Mouse (Mus musculus) G1E (cell line): ENCODE measurements around the gene Myh6. TPM values are rescaled to one million over a fixed set of nuclear protein-coding genes. Genes with fewer than 3 reads are reported as not detected.

Source experiments
- ATAC-seq: 2 replicates; pipeline ENCODE4 v1.8.0; 2016; ENCODE audit warnings: mild to moderate bottlenecking; ENCODE audit not compliant: insufficient number of reproducible peaks, poor library complexity, low FRiP score, severe bottlenecking; ENCODE audit errors: extremely low read depth
- DNase-seq: peaks from one replicate; pipeline ENCODE4 v3.0.0; 2012; ENCODE audit warnings: low spot score
- H3K27me3 ChIP-seq: 2 replicates; pipeline ENCODE4 v1.6.1; 2012; ENCODE audit warnings: mild to moderate bottlenecking, low read length, inconsistent platforms; ENCODE audit not compliant: insufficient read depth
- H3K36me3 ChIP-seq: replicated peaks from 2 replicates; pipeline ENCODE3; 2012; ENCODE audit warnings: mild to moderate bottlenecking, inconsistent platforms
- H3K4me1 ChIP-seq: 2 replicates; pipeline ENCODE4 v1.6.1; 2012; ENCODE audit warnings: low read depth, low read length, inconsistent platforms, mixed read lengths; ENCODE audit not compliant: insufficient read depth
- H3K4me3 ChIP-seq: 2 replicates; pipeline ENCODE4 v1.5.1; 2012; ENCODE audit warnings: low read depth, mild to moderate bottlenecking, inconsistent platforms, low read length, moderate library complexity, mixed read lengths
- H3K9me3 ChIP-seq: replicated peaks from 2 replicates; pipeline ENCODE4 v1.6.1; 2012; ENCODE audit warnings: inconsistent platforms
- CTCF ChIP-seq: IDR thresholded peaks from 2 replicates; pipeline ENCODE4 v1.5.1; 2012; ENCODE audit warnings: low read depth, low read length, inconsistent platforms, mixed read lengths
- GATA1 ChIP-seq: IDR thresholded peaks from 2 replicates; pipeline ENCODE4 v1.6.1; 2012; ENCODE audit warnings: borderline replicate concordance, low read length, inconsistent platforms, mixed read lengths
- GATA2 ChIP-seq: IDR thresholded peaks from 2 replicates; pipeline ENCODE4 v1.6.1; 2012; ENCODE audit warnings: low read depth, low read length, inconsistent platforms, borderline replicate concordance
- POLR2AphosphoS5 ChIP-seq: IDR thresholded peaks from 2 replicates; pipeline ENCODE4 v1.6.1; 2012; ENCODE audit warnings: low read depth, low read length, inconsistent platforms; ENCODE audit not compliant: insufficient replicate concordance
- TAL1 ChIP-seq: conservative IDR thresholded peaks from 2 replicates; pipeline ENCODE4 v1.6.1; 2012; ENCODE audit warnings: low read depth, low read length, inconsistent platforms, mixed read lengths
- polyA plus RNA-seq: library from polyadenylated mRNA; stranded (reverse); fragments of >175 nt; gene quantifications from 2 replicates; pipeline ENCODE4 v1.2.3, GENCODE M21; 2012
- total RNA-seq, 2 experiments: library from RNA; stranded (forward) in 1 of 2; stranded (reverse) in 1 of 2; fragments of 200-1000 nt in 1 of 2; fragments of >200 nt in 1 of 2; fragmentation: Nextera tagmentation in 1 of 2; gene quantifications; 2 replicates each; pipeline ENCODE4 v1.2.3; 2014 to 2017

Myh6 gene
- total and polyA plus RNA-seq, 3 experiments, result 0.18 to 0.38 TPM; not detected in 1

DNA sequence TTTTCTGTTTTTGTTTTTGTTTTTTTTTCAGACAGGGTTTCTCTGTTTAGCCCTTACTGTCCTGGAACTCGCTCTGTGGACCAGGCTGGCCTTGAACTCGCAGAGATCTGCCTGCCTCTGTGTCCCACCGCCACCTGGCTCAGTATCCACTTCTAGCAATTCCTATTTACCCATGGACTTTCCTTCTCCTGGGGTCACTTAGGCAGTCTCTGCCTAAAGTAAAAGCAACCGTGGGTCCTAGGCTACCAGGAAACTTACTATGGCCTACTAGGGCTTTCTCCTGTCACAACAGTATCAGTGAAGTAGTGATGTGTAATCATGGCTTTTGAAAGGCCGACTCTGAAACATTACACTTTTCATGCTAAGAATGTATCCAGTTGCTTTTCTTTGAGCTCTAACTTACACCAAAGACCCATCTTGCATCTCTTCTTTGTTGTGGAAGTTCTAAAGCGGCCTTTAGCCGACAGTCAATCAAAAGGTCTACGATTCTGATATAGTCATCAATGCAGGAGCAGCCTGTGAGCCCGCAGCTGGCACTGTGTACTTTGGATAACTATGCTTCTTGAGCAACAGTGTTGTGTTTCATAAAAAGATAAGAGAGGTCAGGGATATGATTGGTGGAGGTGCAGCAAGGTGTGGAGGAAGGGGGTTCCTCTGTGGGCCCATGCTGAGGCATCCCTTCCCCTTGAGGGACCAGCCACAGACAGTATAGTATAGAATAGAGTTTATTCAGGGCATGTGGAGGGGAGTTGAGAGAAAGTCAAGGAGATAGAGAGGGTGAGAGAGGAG, 40.6 kb upstream of the Myh6 start:
- no peak overlapping the region for H3K4me3 ChIP-seq
- TF ChIP-seq POLR2AphosphoS5 (no peak), GATA2 (no peak), TAL1 (no peak), GATA1 (no peak)
- 0 out of 2 replicates have a peak, but pooled peaks cover 2% of the 10 kb centered on the region for H3K9me3 ChIP-seq
- H3K27me3 ChIP-seq, result peaks cover 34% of the 10 kb centered on the region
- no peaks in the 10 kb centered on the region for H3K4me1 ChIP-seq
- ATAC-seq, result no peak
- no peaks in the 10 kb centered on the region for H3K36me3 ChIP-seq
- DNase-seq, result no peak

DNA sequence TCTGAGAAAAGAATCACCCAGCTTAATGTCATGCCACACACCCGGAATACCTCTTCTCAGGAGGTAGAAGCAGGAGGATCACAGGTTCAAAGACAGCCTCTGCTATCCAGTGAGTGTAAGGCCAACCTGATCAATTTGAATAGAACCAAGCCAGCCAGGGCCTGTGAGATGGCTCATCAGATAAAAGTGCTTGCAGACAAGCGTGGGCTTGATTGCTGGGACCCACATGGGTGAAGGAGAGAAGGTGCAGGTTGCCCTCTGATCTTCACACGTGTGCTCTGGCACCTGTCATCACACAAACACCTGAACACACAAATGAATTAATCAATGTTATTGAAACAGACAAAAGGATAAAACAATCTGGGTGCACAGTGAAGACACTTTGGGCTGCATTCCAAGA, 39.8 kb upstream of the Myh6 start:
- peaks cover 34% of the 10 kb centered on the region for H3K27me3 ChIP-seq
- TF ChIP-seq GATA1 (no peak), CTCF (no peak), POLR2AphosphoS5 (no peak), TAL1 (no peak), GATA2 (no peak)

DNA sequence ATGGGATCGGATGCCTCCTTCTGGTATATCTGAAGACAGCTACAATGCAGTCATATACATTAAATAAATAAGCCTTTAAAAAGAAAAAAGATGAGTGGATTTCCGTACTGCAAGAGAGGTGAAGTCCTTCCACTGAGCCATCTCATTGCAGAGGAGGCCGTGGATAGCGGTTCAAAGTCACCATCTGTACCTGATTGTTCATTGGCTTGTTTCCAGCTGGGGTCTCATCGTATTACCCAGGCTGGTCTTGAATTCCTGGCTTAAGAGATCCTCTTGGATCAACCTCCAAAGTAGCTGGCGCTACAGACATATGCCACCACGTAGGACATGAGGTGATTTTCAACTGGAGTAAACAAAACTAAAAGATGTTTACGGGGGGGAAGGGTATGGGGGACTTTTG, 39.2 kb upstream of the Myh6 start:
- H3K4me3 ChIP-seq, result no peak overlapping the region
- no peak for DNase-seq
- peaks cover 38% of the 10 kb centered on the region for H3K27me3 ChIP-seq
- 0 out of 2 replicates have a peak, but pooled peaks cover under 1% of the 10 kb centered on the region for H3K9me3 ChIP-seq
- no peak for ATAC-seq
- H3K36me3 ChIP-seq, result no peaks in the 10 kb centered on the region
- TF ChIP-seq GATA1, result no peak
- H3K4me1 ChIP-seq, result no peaks in the 10 kb centered on the region

More for the DNA sequence above, 39.8 kb upstream of the Myh6 start:
- Histone ChIP-seq H3K9me3 (0 out of 2 replicates have a peak, but pooled peaks cover 2% of the 10 kb centered on the region), H3K36me3 (no peaks in the 10 kb centered on the region), H3K4me1 (no peaks in the 10 kb centered on the region), H3K4me3 (no peak overlapping the region)
- DNase-seq, result no peak
- no peak for ATAC-seq

DNA sequence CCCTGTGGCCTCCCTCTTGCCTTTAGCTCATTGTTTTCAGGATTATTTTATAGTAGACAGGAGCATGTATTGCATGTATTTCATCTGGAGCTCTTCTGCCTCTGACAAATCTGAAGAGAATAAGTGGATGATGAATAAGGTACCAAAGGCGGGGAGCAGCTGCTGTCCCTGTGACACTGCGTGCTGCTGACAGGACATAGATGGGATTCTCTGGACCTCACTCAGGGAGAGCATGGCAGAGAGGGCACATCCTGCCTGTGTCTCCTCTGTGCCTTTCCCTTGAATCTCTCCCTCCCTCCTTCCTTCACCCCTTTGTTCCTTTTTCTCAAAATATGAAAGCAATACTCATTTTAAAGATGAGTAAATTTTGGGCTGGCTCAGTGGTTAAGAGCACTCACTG, 38.8 kb upstream of the Myh6 start:
- Histone ChIP-seq H3K9me3 (no peaks in the 10 kb centered on the region), H3K36me3 (no peaks in the 10 kb centered on the region), H3K4me1 (no peaks in the 10 kb centered on the region), H3K27me3 (peaks cover 38% of the 10 kb centered on the region), H3K4me3 (no peak overlapping the region)
- ATAC-seq, result no peak
- DNase-seq, result no peak
- TF ChIP-seq TAL1 (no peak), CTCF (no peak), GATA2 (no peak), GATA1 (no peak), POLR2AphosphoS5 (no peak)

DNA sequence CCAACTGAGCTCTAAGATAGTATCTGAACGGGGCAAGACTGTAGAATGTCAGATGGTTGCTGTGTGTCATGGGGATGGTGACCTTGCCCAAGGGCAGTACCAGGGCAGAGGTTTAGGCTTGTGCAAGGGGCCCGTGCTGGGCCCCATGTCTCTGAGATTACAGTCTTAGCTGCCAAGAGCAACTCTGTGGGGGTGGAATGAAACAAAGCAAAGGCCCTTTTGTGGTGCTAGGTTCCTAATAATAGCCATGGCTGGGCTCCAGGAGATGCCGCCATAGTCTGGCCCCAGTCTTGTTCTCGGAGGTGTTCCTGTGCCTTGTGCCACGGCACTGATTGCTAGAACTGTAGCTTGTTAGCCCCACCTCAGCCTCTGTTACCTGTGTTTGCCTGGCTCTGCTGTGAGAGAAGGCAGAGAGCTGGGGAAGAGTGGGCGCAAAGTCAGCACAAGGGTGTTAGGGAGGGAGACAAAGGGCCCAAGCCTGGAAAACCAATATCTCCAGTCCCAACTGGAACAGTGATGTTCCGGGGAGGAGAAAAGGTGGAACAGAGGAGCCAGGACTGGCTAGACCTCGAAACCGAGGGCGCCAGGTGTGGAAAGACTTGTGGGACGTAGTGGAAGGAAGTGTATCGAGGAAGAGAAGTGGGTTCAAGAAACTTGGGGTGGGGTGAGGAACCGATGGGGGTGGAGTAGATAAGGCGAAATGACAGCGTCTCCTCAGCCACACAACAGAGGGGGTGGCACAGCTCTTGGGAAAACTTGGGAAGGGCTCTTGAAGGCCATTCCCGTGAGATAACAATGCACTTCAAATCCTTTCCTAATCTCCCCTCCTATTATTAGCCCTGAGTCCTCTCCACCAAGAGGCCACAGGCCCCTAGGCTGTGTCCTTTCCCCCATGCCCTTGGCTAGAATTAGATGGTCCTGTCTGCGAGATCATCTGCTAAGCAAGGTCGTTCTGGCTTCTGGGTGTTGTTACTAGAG, 37.4 kb upstream of the Myh6 start:
- Histone ChIP-seq H3K9me3 (no peaks in the 10 kb centered on the region), H3K4me3 (no peak overlapping the region), H3K36me3 (no peaks in the 10 kb centered on the region), H3K27me3 (peaks cover 34% of the 10 kb centered on the region), H3K4me1 (no peaks in the 10 kb centered on the region)
- ATAC-seq (no peak), DNase-seq (no peak)
- TF ChIP-seq GATA1, result no peak
- TF ChIP-seq CTCF, result no peak
- TF ChIP-seq POLR2AphosphoS5, result no peak
- TF ChIP-seq TAL1, result no peak
- no peak for TF ChIP-seq GATA2

DNA sequence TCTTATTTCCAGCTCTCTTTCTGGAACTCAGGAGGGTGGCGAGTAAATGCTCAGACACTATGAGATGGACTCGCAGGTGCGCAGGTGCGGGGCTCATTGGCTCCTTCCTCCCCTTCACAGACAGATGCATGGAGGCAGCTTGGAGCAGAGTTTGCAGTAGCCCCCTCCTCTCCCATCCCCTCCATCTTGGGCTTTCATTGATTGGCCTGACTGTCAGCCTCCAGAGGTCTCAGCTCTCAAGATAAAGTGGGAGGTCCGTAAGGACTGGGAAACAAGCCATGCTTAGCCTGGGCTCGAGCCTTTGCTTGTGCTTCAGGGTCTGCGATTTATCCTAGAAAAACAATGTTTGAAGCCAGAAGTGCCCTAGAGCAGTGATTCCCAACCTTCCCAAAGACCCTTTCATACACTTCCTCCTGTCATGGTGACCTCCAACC, 36.0 kb upstream of the Myh6 start:
- TF ChIP-seq CTCF (no peak), GATA1 (no peak), TAL1 (no peak), POLR2AphosphoS5 (no peak), GATA2 (no peak)
- Histone ChIP-seq H3K4me1 (no peaks in the 10 kb centered on the region), H3K36me3 (no peaks in the 10 kb centered on the region), H3K27me3 (peaks cover 28% of the 10 kb centered on the region), H3K9me3 (no peaks in the 10 kb centered on the region), H3K4me3 (no peak overlapping the region)
- DNase-seq (no peak), ATAC-seq (no peak)
